Mouse (Mus musculus): ENCODE measurements around the gene Lrrc8b. TPM values are rescaled to one million over a fixed set of nuclear protein-coding genes. Genes with fewer than 3 reads are reported as not detected.

Gene Lrrc8b
- polyA plus RNA-seq, 1 experiment: 19.2 TPM

- Histone ChIP-seq H3K4me1 (replicated peaks; ENCODE audit: control insufficient read depth, insufficient read depth, low read length) (peaks cover 12% of the 10 kb centered on the region; the same call in 1 of the 2 replicates), H3K4me3 (ENCODE audit: control insufficient read depth, insufficient read depth, low read length) (no peak overlapping the region)
- WGBS: 91% methylated on average over 8 of the region's 8 CpGs
These were observed 1.6 kb downstream of the Lrrc8b start for GRCm38 (mm10) chr5:105417217-105417616.

DNA sequence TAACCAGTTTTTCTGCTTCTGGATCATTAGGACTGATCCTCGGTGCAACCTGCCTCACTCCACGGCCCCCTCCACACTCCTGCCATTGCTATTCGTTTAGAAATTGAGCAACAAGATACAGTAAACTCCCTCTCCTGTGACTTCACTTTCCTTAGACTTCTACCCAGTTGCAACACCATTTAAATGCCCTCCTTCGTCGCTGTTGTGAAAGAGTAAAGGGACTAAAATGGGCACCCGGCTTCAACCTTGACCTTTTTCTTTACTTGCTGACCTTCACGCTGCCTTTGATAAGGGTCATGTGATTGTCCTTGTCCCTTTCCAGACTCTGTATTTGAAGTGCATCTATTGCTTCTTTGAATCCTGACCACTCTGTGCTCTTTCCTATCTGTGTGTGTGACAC, 2.8 kb downstream of the Lrrc8b start:
- no peak overlapping the region for H3K4me3 ChIP-seq (ENCODE audit: control insufficient read depth, insufficient read depth, low read length)

More at GRCm38 (mm10) chr5:105417217-105417616, 1.6 kb downstream of the Lrrc8b start:
- Histone ChIP-seq H3K36me3 (ENCODE audit: control insufficient read depth, insufficient read depth, low read length) (no peaks in the 10 kb centered on the region), H3K27me3 (ENCODE audit: control insufficient read depth, insufficient read depth, low read length) (no peaks in the 10 kb centered on the region), H3K27ac (ENCODE audit: control insufficient read depth, insufficient read depth, low read length) (no peak overlapping the region)
- DNase-seq: no peak
- TF ChIP-seq POLR2A (IDR thresholded peaks at IDR 0.05; ENCODE audit: control insufficient read depth, extremely low read depth, insufficient read depth, low read length, poor library complexity) (no peak), CTCF (IDR thresholded peaks at IDR 0.05; ENCODE audit: borderline replicate concordance, control insufficient read depth, extremely low read depth, insufficient read depth, low read length, poor library complexity) (no peak)

DNA sequence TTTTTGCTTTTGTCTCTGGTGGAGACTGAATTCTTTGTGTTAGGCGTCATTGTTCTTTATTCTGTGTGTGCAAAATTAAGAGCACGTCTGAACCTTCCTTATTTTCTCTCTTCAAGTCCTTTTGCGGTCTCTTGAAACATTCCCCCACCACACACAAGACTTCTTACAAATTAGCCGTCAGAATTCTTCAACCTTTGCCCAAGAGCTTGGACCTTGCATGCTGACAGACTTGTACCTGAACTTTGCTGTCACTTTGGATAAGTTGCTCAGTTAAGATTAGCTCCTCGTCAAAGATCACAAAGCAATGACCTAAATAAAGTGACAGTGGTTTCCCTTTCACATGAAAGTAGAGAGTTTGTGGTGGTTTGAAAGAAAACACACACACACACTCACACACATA, 3.3 kb downstream of the Lrrc8b start:
- no peak overlapping the region for H3K27ac ChIP-seq (ENCODE audit: control insufficient read depth, insufficient read depth, low read length)

More for the DNA sequence above, 2.8 kb downstream of the Lrrc8b start:
- DNase-seq: no peak
- WGBS: 95% methylated on average over 7 of the region's 7 CpGs
- Histone ChIP-seq H3K27me3 (ENCODE audit: control insufficient read depth, insufficient read depth, low read length) (no peaks in the 10 kb centered on the region), H3K4me1 (replicated peaks; ENCODE audit: control insufficient read depth, insufficient read depth, low read length) (peaks cover 12% of the 10 kb centered on the region; the same call in 1 of the 2 replicates), H3K36me3 (ENCODE audit: control insufficient read depth, insufficient read depth, low read length) (no peaks in the 10 kb centered on the region), H3K27ac (ENCODE audit: control insufficient read depth, insufficient read depth, low read length) (no peak overlapping the region)
- no peak for TF ChIP-seq CTCF (IDR thresholded peaks at IDR 0.05; ENCODE audit: borderline replicate concordance, control insufficient read depth, extremely low read depth, insufficient read depth, low read length, poor library complexity)
- TF ChIP-seq POLR2A (IDR thresholded peaks at IDR 0.05; ENCODE audit: control insufficient read depth, extremely low read depth, insufficient read depth, low read length, poor library complexity): no peak

DNA sequence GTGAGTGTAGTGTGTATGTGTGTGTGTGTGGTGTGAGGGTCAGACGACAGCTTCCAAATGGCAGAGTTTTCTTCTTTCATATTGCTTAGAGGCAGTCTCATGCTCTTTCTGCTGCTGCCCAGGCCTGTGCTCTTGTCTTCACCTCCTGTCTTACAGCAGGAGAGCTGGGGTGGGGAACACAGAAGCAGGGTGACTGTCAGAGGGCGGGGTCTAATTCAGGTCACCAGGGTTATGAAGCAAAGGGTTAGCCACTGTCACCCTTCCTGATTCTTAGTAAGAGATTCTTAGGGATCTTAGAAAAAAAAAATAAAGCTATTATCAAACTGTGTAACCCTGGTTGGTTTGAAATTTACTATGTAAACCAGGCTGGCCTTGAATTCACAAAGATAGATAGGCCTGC, 10.0 kb downstream of the Lrrc8b start:
- H3K36me3 ChIP-seq (ENCODE audit: control insufficient read depth, insufficient read depth, low read length): no peaks in the 10 kb centered on the region
- H3K4me3 ChIP-seq (ENCODE audit: control insufficient read depth, insufficient read depth, low read length): no peak overlapping the region
- no peaks in the 10 kb centered on the region for H3K27me3 ChIP-seq (ENCODE audit: control insufficient read depth, insufficient read depth, low read length)
- TF ChIP-seq POLR2A (IDR thresholded peaks at IDR 0.05; ENCODE audit: control insufficient read depth, extremely low read depth, insufficient read depth, low read length, poor library complexity) (no peak), CTCF (IDR thresholded peaks at IDR 0.05; ENCODE audit: borderline replicate concordance, control insufficient read depth, extremely low read depth, insufficient read depth, low read length, poor library complexity) (no peak)
- 97% methylated on average over 2 of the region's 2 CpGs for WGBS
- H3K27ac ChIP-seq (ENCODE audit: control insufficient read depth, insufficient read depth, low read length): no peak overlapping the region
- DNase-seq: no peak
- H3K4me1 ChIP-seq (replicated peaks; ENCODE audit: control insufficient read depth, insufficient read depth, low read length): peaks cover 10% of the 10 kb centered on the region

More for the DNA sequence above, 3.3 kb downstream of the Lrrc8b start:
- H3K27me3 ChIP-seq (ENCODE audit: control insufficient read depth, insufficient read depth, low read length): no peaks in the 10 kb centered on the region
- peaks cover 12% of the 10 kb centered on the region; the same call in 1 of the 2 replicates for H3K4me1 ChIP-seq (replicated peaks; ENCODE audit: control insufficient read depth, insufficient read depth, low read length)
- no peaks in the 10 kb centered on the region for H3K36me3 ChIP-seq (ENCODE audit: control insufficient read depth, insufficient read depth, low read length)
- no peak for DNase-seq
- TF ChIP-seq POLR2A (IDR thresholded peaks at IDR 0.05; ENCODE audit: control insufficient read depth, extremely low read depth, insufficient read depth, low read length, poor library complexity) (no peak), CTCF (IDR thresholded peaks at IDR 0.05; ENCODE audit: borderline replicate concordance, control insufficient read depth, extremely low read depth, insufficient read depth, low read length, poor library complexity) (no peak)
- WGBS: 89% methylated on average over 5 of the region's 5 CpGs
- no peak overlapping the region for H3K4me3 ChIP-seq (ENCODE audit: control insufficient read depth, insufficient read depth, low read length)

- TF ChIP-seq POLR2A (IDR thresholded peaks at IDR 0.05; ENCODE audit: control insufficient read depth, extremely low read depth, insufficient read depth, low read length, poor library complexity): no peak
- TF ChIP-seq CTCF (IDR thresholded peaks at IDR 0.05; ENCODE audit: borderline replicate concordance, control insufficient read depth, extremely low read depth, insufficient read depth, low read length, poor library complexity): no peak
- Histone ChIP-seq H3K36me3 (ENCODE audit: control insufficient read depth, insufficient read depth, low read length) (no peaks in the 10 kb centered on the region), H3K27ac (ENCODE audit: control insufficient read depth, insufficient read depth, low read length) (no peak overlapping the region), H3K4me1 (replicated peaks; ENCODE audit: control insufficient read depth, insufficient read depth, low read length) (peaks cover 10% of the 10 kb centered on the region), H3K27me3 (ENCODE audit: control insufficient read depth, insufficient read depth, low read length) (no peaks in the 10 kb centered on the region), H3K4me3 (ENCODE audit: control insufficient read depth, insufficient read depth, low read length) (no peak overlapping the region)
- DNase-seq: no peak
- 91% methylated on average over 7 of the region's 7 CpGs for WGBS
These were observed 11.8 kb downstream of the Lrrc8b start for GRCm38 (mm10) chr5:105427326-105427725.

DNA sequence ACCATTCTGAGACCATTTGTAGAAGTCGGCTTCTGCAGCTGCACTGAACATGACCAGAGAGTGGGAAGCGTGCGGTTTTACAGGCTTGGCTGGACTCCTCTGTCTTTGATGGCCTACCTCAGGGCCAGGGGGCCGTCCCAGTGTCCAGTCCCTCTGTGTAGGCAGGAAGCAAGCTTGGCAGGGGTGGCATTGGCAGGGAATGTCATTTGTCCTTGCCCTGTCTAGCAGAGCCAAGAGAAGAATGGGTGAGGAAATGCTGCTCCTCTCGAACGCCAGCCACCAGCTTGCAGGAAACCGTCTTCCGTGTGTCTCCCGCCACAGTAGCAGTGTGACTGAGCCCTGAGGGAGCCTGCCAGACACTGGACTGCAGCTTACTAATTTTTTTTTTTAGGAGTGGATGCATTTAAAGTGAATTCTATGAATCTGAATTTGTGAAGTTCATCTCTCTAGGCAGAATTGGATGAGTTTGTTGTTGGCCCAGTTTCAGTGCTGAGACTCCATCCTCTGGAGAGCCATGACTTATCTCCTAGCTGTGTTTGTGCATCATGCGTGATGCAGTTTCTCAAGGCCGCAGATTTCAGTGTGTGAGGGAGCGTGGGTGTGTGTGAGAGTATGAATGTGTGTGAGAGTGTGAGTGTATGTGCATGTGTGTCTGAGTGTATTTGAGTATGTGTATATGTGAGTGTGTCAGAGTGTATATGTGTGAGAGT, 12.8 kb downstream of the Lrrc8b start:
- Histone ChIP-seq H3K36me3 (ENCODE audit: control insufficient read depth, insufficient read depth, low read length) (no peaks in the 10 kb centered on the region), H3K4me1 (replicated peaks; ENCODE audit: control insufficient read depth, insufficient read depth, low read length) (peaks cover 10% of the 10 kb centered on the region), H3K27ac (ENCODE audit: control insufficient read depth, insufficient read depth, low read length) (no peak overlapping the region), H3K4me3 (ENCODE audit: control insufficient read depth, insufficient read depth, low read length) (no peak overlapping the region), H3K27me3 (ENCODE audit: control insufficient read depth, insufficient read depth, low read length) (no peaks in the 10 kb centered on the region)
- 56% methylated on average over 12 of the region's 12 CpGs for WGBS
- TF ChIP-seq POLR2A (IDR thresholded peaks at IDR 0.05; ENCODE audit: control insufficient read depth, extremely low read depth, insufficient read depth, low read length, poor library complexity) (no peak), CTCF (IDR thresholded peaks at IDR 0.05; ENCODE audit: borderline replicate concordance, control insufficient read depth, extremely low read depth, insufficient read depth, low read length, poor library complexity) (no peak)
- no peak for DNase-seq
